11 mouse cellular contexts compared by ENCODE assay signal in genomic region chr2:116068901-116069300, GRCm38 (mm10). TPM values are rescaled to one million over a fixed set of nuclear protein-coding genes. Genes with fewer than 3 reads are reported as not detected.
DNase-seq lines count a peak whose midpoint lies in the region; ATAC-seq lines count a peak whose summit lies in the region.
"Had no signal": no experiment of that assay in that cellular context is flagged by ENCODE, and none has a peak within 500 bp of the region (broad histone marks: within the 10 kb centered on the region; RNA-seq: fewer than 3 reads in every experiment).

No protein-coding gene starts in this region.

- no peaks in the 10 kb centered on the region for H3K9me3 ChIP-seq in liver, embryonic 13.5 days (replicated peaks)

- H3K9ac ChIP-seq in liver, embryonic 13.5 days: no peak overlapping the region

- peaks cover 4% of the 10 kb centered on the region; the same call in 1 of the 2 replicates for H3K4me1 ChIP-seq in liver, embryonic 13.5 days (replicated peaks)

- peak; percentile 23 for DNase-seq in heart, adult 11 months
- DNase-seq in heart, postnatal 4 days: no peak
- DNase-seq in retina, embryonic 14.5 days (ENCODE audit: low spot score): peak; percentile 30
- no peak for DNase-seq in retina, postnatal 1 day
- DNase-seq in liver, embryonic 13.5 days: no peak
- no peak for DNase-seq in cerebellum, adult 9-11 months
- DNase-seq in layer of hippocampus, adult 11-12 months (ENCODE audit: low spot score): no peak
- DNase-seq in thymus, postnatal 25 days: no peak
- DNase-seq: cerebellum, adult 8-10 months; gastrocnemius, adult 2 months; right cerebral cortex, adult 18-20 months had no signal

- H3K27ac ChIP-seq in liver, embryonic 13.5 days: no peak overlapping the region
- H3K27ac ChIP-seq: gastrocnemius, adult 2 months had no signal

- WGBS in liver, embryonic 13.5 days (ENCODE audit: insufficient replicate concordance): 30% methylated on average over 7 of the region's 7 CpGs

- no peaks in the 10 kb centered on the region for H3K36me3 ChIP-seq in liver, embryonic 13.5 days

- H3K27me3 ChIP-seq in liver, embryonic 13.5 days: peaks cover 99% of the 10 kb centered on the region

- ATAC-seq in liver, embryonic 13.5 days (ENCODE audit: low read depth): no peak

- H3K4me2 ChIP-seq in liver, embryonic 13.5 days: peak overlapping the region; percentile 17; the same call in 1 of the 2 replicates

- H3K4me3 ChIP-seq in liver, embryonic 13.5 days (replicated peaks): no peak overlapping the region
- H3K4me3 ChIP-seq: gastrocnemius, adult 2 months had no signal

RNA-seq across cellular contexts. Expression of gene Meis2, which starts 3.3 kb away (rescaled TPM):
- total RNA-seq in heart, postnatal 4 days (2021): 10 to 100 TPM; 33.2 to 36.6 TPM
- 2.1 and 2.6 TPM in 2 replicates for polyA plus RNA-seq in liver, embryonic 13.5 days (2015; fragmentation: Nextera tagmentation; extraction: Ambion mirVana)

Comparison
In these comparisons a context has a peak if more than half of its experiments do, and no peak if none do; other contexts are left out.
1. DNase-seq: peak in heart, adult 11 months (single experiment) and retina, embryonic 14.5 days (single experiment); none in heart, postnatal 4 days (single experiment), retina, postnatal 1 day (single experiment), liver, embryonic 13.5 days (single experiment), cerebellum, adult 9-11 months (single experiment), layer of hippocampus, adult 11-12 months (single experiment) and thymus, postnatal 25 days (single experiment).